Mouse (Mus musculus): Measurements from ENCODE around the gene Atg4b. TPM values are rescaled to one million over a fixed set of nuclear protein-coding genes. Genes with fewer than 3 reads are reported as not detected.
"Not testable (repeated sequence)": the region's sequence is repeated elsewhere in the genome, so short reads cannot be mapped to it uniquely, and the experiment has no call there.

Gene Atg4b
- total RNA-seq, 2 experiments from 2014 or later, result 19.9 to 36.5 TPM

DNA sequence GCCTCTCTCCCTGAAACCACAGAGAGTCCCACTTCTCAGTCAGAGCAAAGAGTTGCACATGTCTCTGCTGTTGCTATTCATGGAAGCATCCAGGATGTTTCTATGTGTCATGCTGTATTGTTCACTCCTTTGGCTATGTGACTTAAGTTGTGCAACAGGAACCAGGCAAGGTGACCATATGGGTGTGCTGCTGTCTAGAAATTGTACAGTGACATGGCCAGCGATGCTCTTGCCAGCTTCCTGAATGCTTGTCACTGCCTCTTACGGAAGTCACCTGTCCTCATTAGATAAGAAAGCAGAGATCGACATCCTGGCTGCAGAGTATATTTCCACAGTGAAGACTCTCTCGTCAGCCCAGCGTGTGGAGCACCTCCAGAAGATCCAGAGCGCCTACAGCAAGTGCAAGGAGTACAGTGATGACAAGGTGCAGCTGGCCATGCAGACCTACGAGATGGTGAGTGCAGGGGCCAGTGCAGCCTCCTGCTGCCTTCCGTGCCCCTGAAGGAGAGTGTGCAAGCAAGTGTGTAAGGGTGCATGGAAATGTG is 60.3 kb downstream of the Atg4b start:
- ATAC-seq (ENCODE audit: poor library complexity, severe bottlenecking), result peak; percentile 62

- peak; percentile 72 for ATAC-seq (ENCODE audit: poor library complexity, severe bottlenecking)
These were observed 66.7 kb downstream of the Atg4b start for GRCm38 (mm10) chr1:93817823-93818532.

- peak; percentile 5; the same call in 1 of the 2 replicates for ATAC-seq (ENCODE audit: poor library complexity, severe bottlenecking)
These were observed 67.4 kb downstream of the Atg4b start for GRCm38 (mm10) chr1:93818722-93819121.

GRCm38 (mm10) chr1:93823796-93824495 is 72.6 kb downstream of the Atg4b start:
- no peak for ATAC-seq (ENCODE audit: poor library complexity, severe bottlenecking)

DNA sequence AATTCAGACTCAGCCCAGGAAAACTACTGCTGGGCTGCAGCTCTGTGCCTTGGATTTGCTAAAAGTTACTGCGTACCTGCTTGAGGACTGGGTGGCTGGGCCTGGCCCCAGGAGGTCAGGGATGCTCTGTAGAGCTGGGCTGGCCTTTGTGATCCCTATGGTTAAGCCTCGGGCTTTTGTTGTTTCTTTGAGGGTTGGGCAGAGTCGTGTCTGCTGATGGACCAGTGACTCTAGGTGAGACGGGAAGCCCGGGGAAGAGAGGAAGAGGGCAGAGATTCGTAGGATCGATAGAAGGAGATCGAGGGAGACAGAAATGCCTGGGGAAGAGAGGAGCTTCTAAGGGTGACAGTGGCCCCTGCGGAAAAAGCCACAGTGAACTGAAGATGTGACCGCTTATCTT is 73.3 kb downstream of the Atg4b start, which contains the start of gene D2hgdh:
TSS of gene D2hgdh (plus strand) at position 301 of the 400 bp plus-strand sequence.
- ATAC-seq (ENCODE audit: poor library complexity, severe bottlenecking), result peak; percentile 14

- peak; percentile 88 for ATAC-seq (ENCODE audit: poor library complexity, severe bottlenecking)
These were observed 73.9 kb downstream of the Atg4b start for GRCm38 (mm10) chr1:93825105-93825674.

- 0 out of 2 replicates have a peak, but pooled peaks have one; percentile 11 for ATAC-seq (ENCODE audit: poor library complexity, severe bottlenecking)
These were observed 74.7 kb downstream of the Atg4b start for GRCm38 (mm10) chr1:93825771-93826539.

DNA sequence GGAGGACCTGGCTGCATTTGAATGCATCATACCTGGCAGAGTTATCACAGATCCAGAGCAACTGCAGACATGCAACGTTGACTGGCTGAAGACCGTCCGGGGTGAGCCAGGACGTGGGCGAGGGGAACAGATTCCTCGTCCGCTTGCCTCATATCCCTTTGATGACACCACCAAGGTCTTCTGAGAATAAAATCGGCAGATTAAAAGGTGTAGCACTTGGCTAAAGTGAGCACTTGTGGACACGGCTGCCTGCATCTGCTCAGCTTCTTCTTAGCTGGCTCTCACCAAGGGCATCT is 75.2 kb downstream of the Atg4b start:
- no peak for ATAC-seq (ENCODE audit: poor library complexity, severe bottlenecking)

DNA sequence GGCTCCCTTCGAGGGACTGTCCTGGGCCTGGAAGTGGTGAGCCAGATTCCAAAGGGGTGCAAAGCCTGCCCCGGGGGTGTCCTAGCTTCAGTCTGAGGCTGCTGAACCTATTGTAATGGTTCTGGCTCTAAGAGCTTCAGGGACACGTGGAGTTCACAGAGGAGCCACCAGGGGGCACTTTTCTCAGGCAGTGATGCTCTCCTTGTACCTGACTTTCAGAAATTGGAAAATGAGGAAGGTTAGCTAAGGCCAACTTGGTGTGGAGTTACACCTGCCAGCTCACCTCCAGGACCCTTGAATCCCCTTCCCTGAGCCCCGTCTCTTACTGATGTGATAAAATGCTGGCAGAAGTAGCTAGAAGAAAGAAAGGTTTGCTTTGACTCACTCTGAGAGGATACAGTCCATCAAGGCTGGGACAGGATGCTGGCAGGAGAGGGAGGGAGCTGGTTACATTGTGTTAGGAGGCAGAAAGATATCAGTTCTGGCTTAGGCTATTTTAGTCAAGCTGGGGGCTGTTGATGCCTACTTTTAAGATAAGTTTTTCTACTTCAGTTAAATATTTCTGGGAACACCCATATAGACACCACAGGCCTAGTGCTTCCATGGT is 81.6 kb downstream of the Atg4b start:
- peak; percentile 96 for ATAC-seq (ENCODE audit: poor library complexity, severe bottlenecking)

DNA sequence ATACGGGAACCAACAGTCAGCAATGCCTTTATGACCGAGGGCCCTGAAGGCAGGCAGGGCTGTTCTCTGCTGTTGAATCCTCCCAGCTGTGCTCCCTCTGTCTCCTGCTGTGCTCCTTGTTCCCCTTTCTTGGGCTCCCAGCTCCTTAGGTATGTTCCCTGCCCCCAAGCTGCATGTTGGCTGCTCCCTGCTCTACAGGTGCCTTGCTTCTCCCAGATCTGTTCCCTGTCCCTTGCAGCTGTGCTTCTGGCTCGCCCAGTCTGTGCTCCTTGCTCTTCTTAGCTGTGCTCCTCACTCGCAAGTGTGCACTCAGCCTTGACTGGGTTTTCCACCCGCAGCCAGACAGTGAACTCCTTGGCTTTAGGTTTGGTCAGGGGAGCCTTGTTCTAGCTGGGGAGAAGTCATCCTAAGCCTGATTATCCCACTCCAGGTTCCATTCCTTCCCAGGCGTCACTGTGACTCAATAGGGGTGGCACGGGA is 83.4 kb downstream of the Atg4b start:
- ATAC-seq (ENCODE audit: poor library complexity, severe bottlenecking), result no peak

DNA sequence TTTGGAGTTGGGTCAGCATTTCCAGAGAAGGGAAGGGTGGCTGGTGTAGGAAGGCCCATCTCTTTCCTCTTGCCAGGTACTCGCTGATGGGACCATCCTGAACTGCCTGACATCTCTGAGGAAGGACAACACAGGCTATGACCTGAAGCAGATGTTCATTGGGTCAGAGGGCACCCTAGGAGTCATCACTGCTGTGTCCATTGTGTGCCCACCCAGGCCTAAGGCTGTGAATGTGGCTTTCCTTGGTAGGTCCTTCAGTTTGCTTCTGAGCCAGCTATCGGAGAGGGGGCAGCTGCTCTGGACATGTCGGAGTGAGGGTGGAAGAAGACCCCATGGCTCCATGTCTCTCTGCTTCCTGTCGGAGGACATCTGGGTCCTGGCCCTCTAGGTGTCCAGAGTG is 83.9 kb downstream of the Atg4b start:
- ATAC-seq (ENCODE audit: poor library complexity, severe bottlenecking), result no peak

DNA sequence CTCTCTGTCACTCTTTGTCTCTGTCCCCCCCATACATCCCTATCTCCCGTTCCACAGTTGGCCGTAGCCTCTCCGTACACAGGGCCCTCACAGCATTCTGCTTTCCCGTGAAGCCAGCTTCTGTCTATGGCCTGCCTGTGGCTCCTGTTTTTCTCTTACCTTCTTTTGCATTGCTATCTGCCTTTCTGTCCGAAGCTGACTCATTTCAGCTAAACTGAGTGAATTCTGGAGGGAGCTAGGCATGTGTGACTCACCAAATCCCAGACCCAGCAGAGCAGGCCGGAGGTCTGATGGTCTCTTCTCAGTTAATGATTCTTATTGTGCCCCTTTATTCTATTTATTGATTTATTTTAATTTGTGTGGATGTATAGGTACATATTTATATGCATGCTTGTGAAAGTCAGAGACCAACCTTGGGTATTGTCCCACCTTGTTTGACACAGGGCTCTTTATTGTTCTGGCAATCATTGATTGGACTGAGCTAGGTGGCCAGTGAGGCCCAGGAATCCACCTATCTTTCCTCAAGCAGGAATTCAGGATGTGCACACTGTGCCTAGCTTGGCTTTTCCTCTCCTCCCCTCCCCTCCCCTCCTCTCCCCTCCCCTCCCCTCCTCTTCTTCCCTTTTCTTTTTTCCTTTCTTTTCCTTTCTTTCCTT is 84.7 kb downstream of the Atg4b start:
- no peak for ATAC-seq (ENCODE audit: poor library complexity, severe bottlenecking)

DNA sequence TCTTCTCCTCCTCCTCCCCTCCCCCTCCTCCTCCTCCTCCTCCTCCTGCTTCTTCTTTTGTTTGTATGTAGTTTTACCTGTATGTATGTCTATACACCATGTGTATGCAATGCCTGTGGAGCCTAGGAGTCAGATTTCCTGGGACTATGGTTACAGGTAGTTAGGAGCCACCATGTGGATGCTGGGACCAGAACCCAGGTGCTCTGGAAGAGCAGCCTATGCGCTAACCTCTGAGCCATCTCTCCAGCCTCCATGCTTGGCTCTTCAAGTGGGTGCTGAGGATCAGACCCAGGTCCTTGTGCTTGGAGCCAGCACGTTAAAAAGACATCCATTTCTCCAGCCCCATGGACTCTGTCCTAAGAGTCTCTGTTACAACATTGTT is 85.2 kb downstream of the Atg4b start:
- no peak for ATAC-seq (ENCODE audit: poor library complexity, severe bottlenecking)

DNA sequence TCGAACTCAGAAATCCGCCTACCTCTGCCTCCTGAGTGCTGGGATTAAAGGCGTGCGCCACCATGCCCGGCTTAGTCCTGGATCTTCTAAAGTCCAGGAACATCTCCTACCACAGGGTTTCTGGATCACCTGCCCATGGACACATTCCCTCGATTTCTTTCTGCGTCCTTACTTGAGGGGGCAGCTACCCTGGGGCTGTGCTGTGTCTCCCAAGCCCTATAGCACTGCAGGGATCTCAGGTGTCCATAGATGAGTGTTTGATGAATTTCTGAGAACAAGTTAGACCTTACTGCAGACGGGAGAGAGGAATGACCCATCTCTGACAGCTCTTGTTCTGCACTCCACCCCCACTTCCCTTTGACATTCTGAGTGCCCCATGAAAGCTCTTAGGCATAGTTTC is 86.0 kb downstream of the Atg4b start:
- no peak for ATAC-seq (ENCODE audit: poor library complexity, severe bottlenecking)

- not testable (repeated sequence) for ATAC-seq (ENCODE audit: poor library complexity, severe bottlenecking)
These were observed 87.3 kb downstream of the Atg4b start for GRCm38 (mm10) chr1:93838569-93838968.

Other genes with a start within 250 kb of the Atg4b start
- 1.6 and 2.0 TPM in 2 replicates for gene Farp2, start 239.4 kb upstream of the Atg4b start, total RNA-seq (2015)
- gene Farp2, start 239.4 kb upstream of the Atg4b start, total RNA-seq (2017), result 0.99 and 1.6 TPM in 2 replicates
- gene Stk25, start 92.8 kb upstream of the Atg4b start, total RNA-seq (2015), result 21.4 and 22.7 TPM in 2 replicates
- gene Stk25, start 92.8 kb upstream of the Atg4b start, total RNA-seq (2017), result 26.5 and 39.6 TPM in 2 replicates
- not detected in 2 replicates for gene Bok, start 65.8 kb upstream of the Atg4b start, total RNA-seq (2015)
- gene Bok, start 65.8 kb upstream of the Atg4b start, total RNA-seq (2017), result not detected in 2 replicates
- gene Thap4, start 3.4 kb downstream of the Atg4b start, total RNA-seq (2015), result 19.5 and 25.3 TPM in 2 replicates
- 11.5 and 14.0 TPM in 2 replicates for gene Thap4, start 3.4 kb downstream of the Atg4b start, total RNA-seq (2017)
- 89.6 and 94.6 TPM in 2 replicates for gene Dtymk, start 50.4 kb downstream of the Atg4b start, total RNA-seq (2015)
- 78.7 and 94.6 TPM in 2 replicates for gene Dtymk, start 50.4 kb downstream of the Atg4b start, total RNA-seq (2017)
- 8.3 and 11.1 TPM in 2 replicates for gene Ing5, start 52.5 kb downstream of the Atg4b start, total RNA-seq (2015)
- 22.1 and 26.3 TPM in 2 replicates for gene Ing5, start 52.5 kb downstream of the Atg4b start, total RNA-seq (2017)
- gene D2hgdh, start 73.4 kb downstream of the Atg4b start, total RNA-seq (2015), result 10.8 and 12.4 TPM in 2 replicates
- 13.2 and 15.2 TPM in 2 replicates for gene D2hgdh, start 73.4 kb downstream of the Atg4b start, total RNA-seq (2017)
- gene Gal3st2, start 109.8 kb downstream of the Atg4b start, total RNA-seq (2015), result not detected in 2 replicates
- gene Gal3st2, start 109.8 kb downstream of the Atg4b start, total RNA-seq (2017), result not detected in 2 replicates
- not detected in 2 replicates for gene Gal3st2b, start 166.8 kb downstream of the Atg4b start, total RNA-seq (2015)
- gene Gal3st2b, start 166.8 kb downstream of the Atg4b start, total RNA-seq (2017), result not detected in 2 replicates
- gene Gal3st2c, start 239.0 kb downstream of the Atg4b start, total RNA-seq (2015), result not detected in 2 replicates
- not detected in 2 replicates for gene Gal3st2c, start 239.0 kb downstream of the Atg4b start, total RNA-seq (2017)

Data from megakaryocyte, adult 5-6 weeks (primary cell).